Mouse (Mus musculus) ES-E14 (cell line): ENCODE data around the gene Lrtm2. TPM values are rescaled to one million over a fixed set of nuclear protein-coding genes. Genes with fewer than 3 reads are reported as not detected.

ENCODE experiments used
- DNase-seq: peaks from one replicate; pipeline ENCODE4 v3.0.0-alpha.2; 2013; ENCODE audit warnings: low read depth, low spot score
- H3K27ac ChIP-seq: 2 replicates; pipeline ENCODE4 v1.5.1; 2012; ENCODE audit warnings: low read depth, mild to moderate bottlenecking, low read length, moderate library complexity, mixed read lengths; ENCODE audit not compliant: poor library complexity, insufficient read depth, severe bottlenecking
- H3K36me3 ChIP-seq: 2 replicates; pipeline ENCODE4 v1.6.1; 2012; ENCODE audit warnings: mild to moderate bottlenecking, low read length, moderate library complexity, mixed read lengths; ENCODE audit not compliant: control insufficient read depth, poor library complexity, insufficient read depth, severe bottlenecking
- H3K4me1 ChIP-seq, 2 experiments: fragments of 150-350 bp in 1 of 2; sonication (generic) in 1 of 2; 2 replicates each; pipeline ENCODE4 v1.6.1; 2012; ENCODE audit warnings: low read length in 2 of 2, mild to moderate bottlenecking in 1 of 2, mixed read lengths in 1 of 2; ENCODE audit not compliant: control insufficient read depth in 2 of 2, insufficient read depth in 2 of 2, poor library complexity in 1 of 2
- H3K4me3 ChIP-seq, 2 experiments: fragments of 150-350 bp in 1 of 2; sonication (generic) in 1 of 2; 2 replicates each; pipeline ENCODE4 v1.5.1; 2012; ENCODE audit warnings: low read length in 2 of 2, low read depth in 1 of 2, mild to moderate bottlenecking in 1 of 2, mixed read lengths in 1 of 2; ENCODE audit not compliant: insufficient read depth in 1 of 2, poor library complexity in 1 of 2, severe bottlenecking in 1 of 2
- H3K9ac ChIP-seq: 2 replicates; pipeline ENCODE4 v1.6.1; 2012; ENCODE audit warnings: low read depth, mild to moderate bottlenecking, low read length, mixed read lengths; ENCODE audit not compliant: poor library complexity, insufficient read depth, severe bottlenecking
- H3K9me3 ChIP-seq: fragments of 150-350 bp; sonication (generic); 2 replicates; pipeline ENCODE4 v1.6.1; 2012; ENCODE audit warnings: low read depth, mild to moderate bottlenecking, low read length; ENCODE audit not compliant: control insufficient read depth, insufficient read depth
- CHD2 ChIP-seq: IDR thresholded peaks from 2 replicates; pipeline ENCODE4 v1.6.1; 2014; ENCODE audit warnings: mild to moderate bottlenecking, low read depth, low read length, inconsistent platforms
- HCFC1 ChIP-seq: IDR thresholded peaks from 2 replicates; pipeline ENCODE4 v1.6.1; 2012; ENCODE audit warnings: low read length, inconsistent platforms, borderline replicate concordance; ENCODE audit not compliant: insufficient read depth
- MAFK ChIP-seq: IDR thresholded peaks from 2 replicates; pipeline ENCODE4 v1.6.1; 2014; ENCODE audit warnings: mild to moderate bottlenecking, low read depth, low read length, inconsistent platforms; ENCODE audit not compliant: insufficient read depth
- ZC3H11A ChIP-seq: IDR thresholded peaks from 2 replicates; pipeline ENCODE4 v1.6.1; 2012; ENCODE audit warnings: low read depth, mild to moderate bottlenecking, inconsistent platforms, low read length, borderline replicate concordance
- ZNF384 ChIP-seq: IDR thresholded peaks from 2 replicates; pipeline ENCODE4 v1.6.1; 2012; ENCODE audit warnings: low read depth, low read length, inconsistent platforms
- in situ Hi-C, 2 experiments: fragments of 600-800 bp; cut with MboI; formaldehyde crosslinking; loops; one replicate each; pipeline ENCODE4 v1.15.1; 2025; ENCODE audit warnings: low sequenced_read_pairs in 2 of 2, inconsistent platforms in 1 of 2; ENCODE audit not compliant: unreplicated experiment in 2 of 2
- total RNA-seq: library from RNA; depleted of rRNA; stranded (reverse); fragments of 300-350 nt; gene quantifications from 2 replicates; pipeline ENCODE4 v1.2.3, GENCODE M21; 2012

The Lrtm2 gene
- total RNA-seq, 1 experiment = 1.5 TPM

DNA sequence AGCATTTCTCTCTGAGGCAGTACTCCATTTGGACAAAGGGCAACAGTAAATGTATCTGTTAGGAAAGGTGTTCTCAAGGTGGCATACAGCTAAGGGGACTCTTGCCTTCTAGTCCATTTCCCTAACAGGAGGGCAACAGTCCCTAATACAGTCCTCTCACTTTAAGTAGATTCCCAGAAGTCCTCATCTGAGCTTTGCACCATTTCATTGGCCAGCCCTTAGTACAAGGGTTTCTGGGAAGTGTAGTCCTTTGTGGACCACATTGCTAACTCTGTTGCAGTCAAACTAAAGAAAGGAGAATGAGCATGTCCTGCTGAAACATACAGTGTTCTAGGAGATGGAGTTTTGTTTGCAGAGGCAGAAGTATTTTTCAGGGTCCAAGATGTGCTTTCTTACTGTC lies 10.8 kb upstream of the Lrtm2 start:
- Histone ChIP-seq H3K4me3 (no peak overlapping the region), H3K27ac (no peak overlapping the region), H3K36me3 (no peaks in the 10 kb centered on the region), H3K4me1 (peaks cover 2 to 20% of the 10 kb centered on the region in 2 experiments; a peak in 3 of 4 replicates), H3K9ac (no peak overlapping the region), H3K9me3 (no peaks in the 10 kb centered on the region)
- in situ Hi-C loops = loop anchor here (10.0 kb wide), 2 partner anchors 117 to 227 kb away; no protein-coding TSS in a partner anchor
- no peak for DNase-seq
- TF ChIP-seq HCFC1 = peak; percentile 89
- no peak for TF ChIP-seq CHD2

DNA sequence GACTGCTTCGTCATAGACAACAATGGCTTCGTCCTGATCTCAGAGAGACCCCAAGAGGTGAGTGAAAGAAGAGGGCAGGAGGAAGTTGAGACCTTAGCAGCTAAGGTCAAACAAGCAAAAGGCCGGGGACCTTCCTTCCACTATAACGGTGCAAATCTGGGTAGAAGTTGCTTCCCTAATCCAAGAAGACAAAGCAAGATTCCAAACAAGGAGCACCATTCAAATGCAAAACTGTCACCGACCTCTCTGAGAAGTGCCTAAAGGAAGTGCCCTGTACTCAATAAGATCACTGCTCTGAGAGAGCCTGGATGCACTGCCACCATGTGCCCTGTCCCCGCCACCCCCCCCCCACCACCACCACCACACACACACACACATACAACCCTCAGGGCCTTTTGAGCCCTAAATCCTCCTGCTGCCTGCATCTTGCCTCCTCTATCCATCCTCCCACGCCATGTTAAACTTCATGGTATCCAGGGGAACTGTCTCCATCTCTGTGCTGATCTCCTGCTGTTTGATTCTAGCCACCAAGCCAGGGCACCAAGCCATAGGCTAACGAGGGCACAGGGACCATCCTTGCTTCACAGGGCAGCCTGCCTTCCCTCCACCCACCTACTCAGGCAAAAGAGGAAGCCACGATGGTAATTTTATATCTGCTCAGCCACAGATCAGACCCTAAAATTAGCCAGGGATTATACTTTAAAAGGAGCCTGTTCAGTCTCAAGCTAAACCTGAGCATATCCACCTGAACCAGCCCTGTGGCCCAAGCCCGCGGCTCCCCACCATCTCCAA lies 7.8 kb upstream of the Lrtm2 start:
- in situ Hi-C loops = no loop called here
- no peak overlapping the region for H3K9ac ChIP-seq
- no peak overlapping the region for H3K4me3 ChIP-seq
- no peak overlapping the region for H3K27ac ChIP-seq
- TF ChIP-seq ZC3H11A = no peak
- no peak for TF ChIP-seq MAFK
- no peak for TF ChIP-seq ZNF384
- no peak for TF ChIP-seq CHD2
- no peak for TF ChIP-seq HCFC1
- H3K36me3 ChIP-seq = no peaks in the 10 kb centered on the region
- H3K4me1 ChIP-seq = peaks cover 2 to 20% of the 10 kb centered on the region in 2 experiments; a peak in 3 of 4 replicates
- no peak for DNase-seq
- H3K9me3 ChIP-seq = no peaks in the 10 kb centered on the region

DNA sequence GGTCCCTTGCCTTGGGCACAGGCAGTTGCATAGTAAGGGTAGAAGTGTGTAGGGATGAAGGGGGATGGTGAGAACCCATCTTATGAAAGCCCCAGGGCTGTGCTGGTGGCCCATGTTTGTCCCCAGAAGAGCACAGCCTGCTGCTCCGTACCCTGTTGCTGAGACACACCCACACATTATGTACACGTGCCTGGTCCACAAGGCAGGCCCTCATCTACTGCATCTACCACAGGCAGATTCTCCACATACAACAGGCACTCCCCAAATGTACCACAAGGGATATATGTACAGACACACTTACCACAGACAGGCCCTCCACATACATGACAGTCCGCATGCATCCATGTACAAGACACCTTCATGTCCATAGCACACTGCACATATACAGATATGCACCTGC lies 6.7 kb upstream of the Lrtm2 start:
- H3K36me3 ChIP-seq = no peaks in the 10 kb centered on the region
- DNase-seq = no peak
- H3K4me1 ChIP-seq = peaks cover 2 to 20% of the 10 kb centered on the region in 2 experiments; a peak in 3 of 4 replicates
- TF ChIP-seq ZC3H11A = no peak
- no peaks in the 10 kb centered on the region for H3K9me3 ChIP-seq
- no peak overlapping the region for H3K9ac ChIP-seq
- H3K27ac ChIP-seq = no peak overlapping the region
- no peak overlapping the region for H3K4me3 ChIP-seq
- in situ Hi-C loops = no loop called here

DNA sequence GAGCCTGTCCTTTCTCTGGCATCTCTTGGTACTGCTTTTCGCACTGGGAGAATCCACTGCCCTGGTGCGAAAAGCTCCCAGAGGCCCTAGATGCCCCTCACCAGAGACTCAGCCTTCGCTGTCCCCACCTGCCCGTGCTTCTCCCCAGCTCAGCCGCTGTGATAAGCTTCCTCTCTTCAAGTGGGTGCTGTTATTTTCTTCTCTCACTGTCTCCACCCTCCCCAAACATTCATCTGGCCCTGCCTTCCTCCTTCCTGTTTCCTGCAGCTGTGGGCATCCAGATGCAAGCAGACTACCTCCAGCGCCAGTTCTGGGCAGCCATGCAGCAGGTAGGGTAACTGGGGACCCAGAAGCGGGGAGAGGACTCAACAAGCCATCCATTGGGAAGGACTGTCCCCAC lies 5.6 kb upstream of the Lrtm2 start:
- DNase-seq = no peak
- Histone ChIP-seq H3K9ac (no peak overlapping the region), H3K36me3 (no peaks in the 10 kb centered on the region), H3K9me3 (no peaks in the 10 kb centered on the region), H3K4me3 (no peak overlapping the region), H3K27ac (no peak overlapping the region), H3K4me1 (peaks cover 2 to 24% of the 10 kb centered on the region in 2 experiments; a peak in 3 of 4 replicates)
- in situ Hi-C loops = no loop called here
- TF ChIP-seq MAFK (no peak), ZC3H11A (no peak), HCFC1 (no peak), CHD2 (no peak), ZNF384 (no peak)

DNA sequence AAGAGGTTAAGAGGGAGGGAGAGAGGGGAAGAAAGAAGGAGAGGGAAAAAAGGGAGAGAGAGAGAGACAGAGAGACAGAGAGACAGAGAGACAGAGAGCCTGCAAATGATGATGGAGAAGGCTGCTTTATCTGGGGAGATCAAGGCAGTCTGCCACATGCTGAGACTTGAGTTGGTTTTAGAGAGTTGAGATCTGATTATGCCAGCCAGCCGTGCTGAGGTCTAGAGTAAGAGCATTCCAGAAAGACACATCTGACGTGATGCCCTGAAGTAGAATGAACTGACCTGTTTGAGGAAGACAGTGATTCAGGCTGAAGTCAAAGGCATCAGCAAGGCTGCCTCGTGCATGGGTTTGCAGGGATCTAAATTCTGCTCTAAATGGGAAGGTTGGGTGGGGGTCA lies 3.3 kb upstream of the Lrtm2 start:
- Histone ChIP-seq H3K27ac (no peak overlapping the region), H3K9ac (no peak overlapping the region), H3K9me3 (no peaks in the 10 kb centered on the region), H3K4me3 (no peak overlapping the region), H3K36me3 (no peaks in the 10 kb centered on the region), H3K4me1 (peaks cover 2 to 31% of the 10 kb centered on the region in 2 experiments; a peak in 3 of 4 replicates)
- TF ChIP-seq HCFC1 (no peak), MAFK (no peak), CHD2 (no peak), ZC3H11A (no peak), ZNF384 (no peak)
- DNase-seq = no peak
- in situ Hi-C loops = loop anchor here in 1 of 2 experiments (5.0 kb wide), 1 partner anchor 112 kb away; no protein-coding TSS in a partner anchor
